Mouse (Mus musculus) induced T-regulatory cell, adult 2 months (primary cell): ENCODE measurements around the gene Gls.

Source experiments
- DNase-seq: peaks from one replicate; pipeline ENCODE4 v3.0.0-alpha.2; 2012; ENCODE audit warnings: low read depth

The Gls gene

DNA sequence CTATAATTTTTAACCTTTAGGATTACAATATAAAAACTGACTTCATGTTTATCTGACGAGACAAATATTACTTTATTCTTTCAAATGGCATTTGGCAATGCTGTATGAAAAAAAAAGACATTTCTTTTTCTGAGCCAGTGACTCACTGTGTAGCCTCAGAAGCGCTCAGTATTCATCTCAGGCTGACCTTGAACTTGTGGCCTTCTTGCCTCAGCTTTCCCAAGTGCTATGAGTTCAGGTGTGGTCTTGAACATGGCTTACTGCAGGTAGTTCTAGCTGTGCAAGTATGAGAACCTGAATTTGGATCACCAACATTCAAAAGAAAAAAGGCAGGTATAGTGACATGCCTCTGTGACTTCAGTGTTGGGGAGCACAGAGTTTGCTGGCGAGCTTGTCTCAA is 112.0 kb downstream of the Gls start:
- DNase-seq, result peak; percentile 28

GRCm38 (mm10) chr1:52120191-52120590 is 112.8 kb downstream of the Gls start:
- DNase-seq, result peak; percentile 62

DNA sequence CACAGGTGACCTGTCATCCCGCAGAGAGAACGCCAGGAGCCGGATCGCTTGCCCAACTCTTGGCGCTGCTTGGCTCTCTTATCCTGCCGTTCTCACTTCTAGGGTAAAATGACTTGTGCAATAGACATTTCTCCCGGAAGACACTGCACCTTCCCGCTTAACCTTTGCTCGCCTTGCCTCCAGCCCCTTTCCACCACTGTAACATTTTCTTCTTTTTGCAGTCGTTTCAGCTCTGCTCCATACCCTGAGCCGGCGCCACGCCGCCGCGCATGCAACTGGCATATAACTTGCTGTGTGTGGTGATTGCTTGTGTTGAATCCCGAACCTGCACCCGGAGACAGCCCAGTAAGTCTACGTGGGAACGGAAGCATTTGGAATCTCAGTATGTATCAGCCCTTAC is 113.3 kb downstream of the Gls start:
- no peak for DNase-seq

DNA sequence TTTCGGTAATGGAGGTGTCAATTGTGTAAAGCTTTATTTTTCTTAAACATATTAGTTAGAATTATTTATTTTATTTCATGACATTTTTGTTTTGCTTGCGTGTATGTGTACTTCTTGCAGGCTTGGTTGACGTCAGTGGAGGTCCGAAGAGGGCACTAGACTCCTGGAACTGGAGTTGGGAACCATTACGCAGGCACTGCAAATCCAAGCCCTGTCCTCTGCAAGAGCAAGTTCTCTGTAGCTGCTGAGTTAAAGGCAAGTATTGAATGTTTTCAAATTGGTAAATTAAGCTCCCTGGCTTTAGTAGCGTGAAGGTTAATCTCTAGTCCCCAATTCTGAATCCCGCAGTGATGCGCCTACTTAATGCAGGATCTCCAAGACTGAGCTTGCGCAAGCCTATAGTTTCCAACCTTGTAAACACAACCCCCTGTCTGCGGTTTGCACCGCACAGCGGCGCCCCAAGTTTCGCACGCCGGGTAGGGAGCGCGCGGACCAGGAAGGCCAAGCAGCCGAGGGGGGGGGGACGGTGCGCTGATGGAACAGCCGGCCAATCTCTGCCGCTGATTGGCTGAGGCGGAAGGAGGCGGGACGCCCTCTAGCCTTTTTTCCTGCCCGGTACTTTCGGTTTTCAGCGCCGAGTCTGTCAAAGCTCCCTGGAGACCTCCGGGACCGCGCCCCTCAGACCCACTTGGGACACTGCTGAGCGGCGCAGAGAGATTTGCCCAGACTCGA is 114.0 kb downstream of the Gls start, which contains the start of gene Stat1:
Gene Stat1, plus strand, starts transcription at position 581 of the 732 bp plus-strand sequence.
- peak; percentile 98 for DNase-seq

DNA sequence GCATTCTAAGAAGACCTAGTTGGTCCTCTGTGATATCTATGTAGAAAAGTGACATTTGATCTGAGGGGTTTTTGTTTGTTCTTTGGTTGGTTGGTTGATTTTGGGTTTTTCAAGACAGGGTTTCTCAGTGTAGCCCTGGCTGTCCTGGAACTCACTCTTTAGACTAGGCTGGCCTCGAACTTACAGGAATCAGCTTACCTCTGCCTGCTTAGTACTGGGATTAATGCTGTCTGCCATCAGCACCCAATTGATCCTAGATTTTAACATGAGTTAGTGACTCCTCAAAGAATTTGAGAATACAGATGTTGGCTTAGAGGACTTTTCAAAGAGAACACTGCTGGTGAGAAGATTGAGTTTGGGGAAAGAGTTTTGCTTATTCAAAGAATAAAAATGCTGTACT is 115.3 kb downstream of the Gls start:
- DNase-seq, result no peak

DNA sequence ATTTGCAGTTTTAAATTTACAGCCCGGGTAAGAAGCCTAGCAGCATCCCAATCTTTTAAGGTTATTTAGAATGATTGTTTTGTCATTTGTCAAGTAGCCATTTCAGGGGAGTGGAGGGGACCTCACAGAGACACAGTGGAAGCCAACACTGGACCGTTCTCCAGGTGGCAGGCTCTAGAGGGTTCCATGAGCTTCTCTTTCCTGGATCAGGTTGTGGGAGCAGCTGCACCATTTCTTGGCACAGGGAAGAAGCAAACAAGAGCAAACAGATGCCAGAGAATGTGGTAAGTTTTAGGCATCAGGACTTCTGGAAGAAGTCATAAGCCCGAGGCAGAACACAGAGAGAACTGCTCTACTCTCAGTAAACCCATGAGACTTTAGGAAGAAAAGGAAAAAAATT is 116.6 kb downstream of the Gls start:
- DNase-seq, result no peak

GRCm38 (mm10) chr1:52113666-52114069 is 119.4 kb downstream of the Gls start:
- DNase-seq, result peak; percentile 99
